Comparison of ENCODE assay signal across 8 mouse cellular contexts in the genomic region with DNA sequence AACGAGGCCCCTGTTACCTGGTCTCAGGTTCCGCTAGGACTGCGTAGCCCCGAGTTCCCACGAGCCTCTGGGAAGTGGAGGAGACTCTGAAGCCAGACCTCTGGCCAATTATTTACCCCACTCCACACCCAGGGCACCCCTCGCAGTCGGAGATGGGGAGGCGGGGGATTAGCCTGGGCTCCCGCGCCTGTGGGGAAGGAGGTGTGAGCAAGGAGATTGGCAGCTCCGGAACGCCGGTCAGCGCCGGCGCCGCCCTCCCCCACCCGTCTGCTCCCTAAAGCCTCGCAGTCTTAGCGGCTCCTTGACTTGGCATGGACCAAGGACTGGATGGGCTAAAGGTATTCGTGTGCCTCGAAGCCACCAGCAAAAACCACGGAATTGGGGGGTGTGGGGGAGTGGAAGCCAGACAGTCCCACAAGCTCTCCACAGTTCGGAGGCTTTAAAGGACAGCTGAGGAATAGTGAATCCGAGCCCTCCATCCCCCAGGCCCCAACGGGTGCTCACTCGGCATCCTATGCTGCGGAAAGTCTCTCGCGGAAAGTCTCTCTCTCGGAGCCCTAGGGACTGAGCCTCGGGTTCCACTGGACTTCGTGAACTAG. TPM values are rescaled to one million over a fixed set of nuclear protein-coding genes. Genes with fewer than 3 reads are reported as not detected.
DNase-seq lines count a peak whose midpoint lies in the region; ATAC-seq and TF ChIP-seq lines count a peak whose summit lies in the region.

Gene Lhx9, minus strand, starts transcription at position 67 of the 599 bp plus-strand sequence.

- peaks cover 54% of the 10 kb centered on the region for H3K27me3 ChIP-seq in G1E (ENCODE audit: insufficient read depth, low read length)
- H3K27me3 ChIP-seq in forebrain, embryonic 15.5 days, result peaks cover 35% of the 10 kb centered on the region
- peaks cover 25% of the 10 kb centered on the region for H3K27me3 ChIP-seq in midbrain, embryonic 15.5 days (replicated peaks)

- H3K4me2 ChIP-seq in forebrain, embryonic 15.5 days (replicated peaks), result peak within 1 kb of the TSS; percentile 55
- peak within 1 kb of the TSS; percentile 58 for H3K4me2 ChIP-seq in midbrain, embryonic 15.5 days

- ATAC-seq in G1E (ENCODE audit: extremely low read depth, insufficient number of reproducible peaks, low FRiP score, poor library complexity, severe bottlenecking), result no peak
- peak; percentile 64 for ATAC-seq in forebrain, embryonic 15.5 days (replicated peaks)
- peak; percentile 78 for ATAC-seq in midbrain, embryonic 15.5 days (replicated peaks)

- peaks cover 24% of the 10 kb centered on the region for H3K4me1 ChIP-seq in G1E (ENCODE audit: insufficient read depth, low read depth, low read length)
- H3K4me1 ChIP-seq in forebrain, embryonic 15.5 days, result peaks cover 26% of the 10 kb centered on the region
- H3K4me1 ChIP-seq in midbrain, embryonic 15.5 days, result peaks cover 17% of the 10 kb centered on the region

- no peak for TF ChIP-seq CTCF in G1E (IDR thresholded peaks at IDR 0.05; ENCODE audit: low read depth, low read length)
- no peak for TF ChIP-seq CTCF in left cerebral cortex, adult 2 months (IDR thresholded peaks at IDR 0.05)

- intact Hi-C loops in left cerebral cortex, adult 2 months (cut with DNase I), result no loop called here

- H3K36me3 ChIP-seq in G1E (replicated peaks), result peaks cover 27% of the 10 kb centered on the region
- H3K36me3 ChIP-seq in forebrain, embryonic 15.5 days, result no peaks in the 10 kb centered on the region
- H3K36me3 ChIP-seq in midbrain, embryonic 15.5 days (replicated peaks), result no peaks in the 10 kb centered on the region

- peak within 1 kb of the TSS; percentile 60; the same call in 1 of the 2 replicates for H3K4me3 ChIP-seq in G1E (ENCODE audit: low read depth, low read length)
- peak within 1 kb of the TSS; percentile 40 for H3K4me3 ChIP-seq in forebrain, embryonic 15.5 days
- H3K4me3 ChIP-seq in midbrain, embryonic 15.5 days, result peak within 1 kb of the TSS; percentile 48
- no peak within 1 kb of the TSS for H3K4me3 ChIP-seq in left cerebral cortex, adult 2 months

- H3K27ac ChIP-seq in forebrain, embryonic 15.5 days (replicated peaks), result peak within 1 kb of the TSS; percentile 51
- H3K27ac ChIP-seq in midbrain, embryonic 15.5 days, result peak within 1 kb of the TSS; percentile 90
- H3K27ac ChIP-seq in left cerebral cortex, adult 2 months, result no peak within 1 kb of the TSS

- peak; percentile 92 for DNase-seq in heart, adult 11 months
- DNase-seq in heart, adult 8-10 months (ENCODE audit: low spot score), result no peak
- no peak for DNase-seq in G1E (ENCODE audit: low spot score)
- DNase-seq in kidney, postnatal 10 days, result peak; percentile 45
- no peak for DNase-seq in left cerebral cortex, adult 2 months (ENCODE audit: extremely low spot score in 1 of 2, low spot score in 2 of 2)
- DNase-seq in spleen, postnatal 36 days (ENCODE audit: low spot score in 2 of 2), result no peak

- no peaks in the 10 kb centered on the region for H3K9me3 ChIP-seq in G1E (replicated peaks)
- no peaks in the 10 kb centered on the region for H3K9me3 ChIP-seq in forebrain, embryonic 15.5 days
- no peaks in the 10 kb centered on the region for H3K9me3 ChIP-seq in midbrain, embryonic 15.5 days

- under 1% methylated on average over 33 of the region's 33 CpGs for WGBS in forebrain, embryonic 15.5 days
- WGBS in midbrain, embryonic 15.5 days, result under 1% methylated on average over 33 of the region's 33 CpGs

- H3K9ac ChIP-seq in forebrain, embryonic 15.5 days (replicated peaks), result peak within 1 kb of the TSS; percentile 45; the same call in 1 of the 2 replicates
- H3K9ac ChIP-seq in midbrain, embryonic 15.5 days, result peak within 1 kb of the TSS; percentile 59

RNA-seq across cellular contexts. Expression of gene Lhx9, which starts in this region (rescaled TPM):
- total RNA-seq in heart, adult 8-10 months (2022), result under 1 TPM in 1 of 4 experiments, not detected in 3; 0.25 TPM
- total RNA-seq in G1E (2014; fragmentation: Nextera tagmentation) (0.44 and 4.7 TPM in 2 replicates), G1E (2017) (0.41 and 0.98 TPM in 2 replicates)
- polyA plus RNA-seq in G1E (2012), result 0.10 TPM in 1 of 2 replicates, not detected in the other
- polyA plus RNA-seq in forebrain, embryonic 15.5 days (2015; fragmentation: Nextera tagmentation; extraction: Ambion mirVana), result 20.6 and 25.2 TPM in 2 replicates
- polyA plus RNA-seq in midbrain, embryonic 15.5 days (2015; fragmentation: Nextera tagmentation; extraction: Ambion mirVana), result 124 and 139 TPM in 2 replicates
- 1 to 10 TPM in 1 of 2 experiments, under 1 TPM in 1; 0.48 to 1.2 TPM for total RNA-seq in left cerebral cortex, adult 2 months (2021)

Comparison
In these comparisons a context has a peak if more than half of its experiments do, and no peak if none do; other contexts are left out.
1. RNA of gene Lhx9 (polyA plus RNA-seq): 124 to 139 TPM in midbrain, embryonic 15.5 days and 20.6 to 25.2 TPM in forebrain, embryonic 15.5 days; 0.10 TPM in G1E; every median in the first group is over 10 times any median in the second.
2. DNase-seq: peak in heart, adult 11 months (single experiment) and kidney, postnatal 10 days (single experiment); none in heart, adult 8-10 months (single experiment), G1E (single experiment), left cerebral cortex, adult 2 months (0 of 2) and spleen, postnatal 36 days (0 of 2).